Mouse (Mus musculus): ENCODE data around the gene Nos2. TPM values are rescaled to one million over a fixed set of nuclear protein-coding genes. Genes with fewer than 3 reads are reported as not detected.

Gene Nos2
- polyA plus RNA-seq, 2 experiments, result 0.02 TPM; not detected in 1

DNA sequence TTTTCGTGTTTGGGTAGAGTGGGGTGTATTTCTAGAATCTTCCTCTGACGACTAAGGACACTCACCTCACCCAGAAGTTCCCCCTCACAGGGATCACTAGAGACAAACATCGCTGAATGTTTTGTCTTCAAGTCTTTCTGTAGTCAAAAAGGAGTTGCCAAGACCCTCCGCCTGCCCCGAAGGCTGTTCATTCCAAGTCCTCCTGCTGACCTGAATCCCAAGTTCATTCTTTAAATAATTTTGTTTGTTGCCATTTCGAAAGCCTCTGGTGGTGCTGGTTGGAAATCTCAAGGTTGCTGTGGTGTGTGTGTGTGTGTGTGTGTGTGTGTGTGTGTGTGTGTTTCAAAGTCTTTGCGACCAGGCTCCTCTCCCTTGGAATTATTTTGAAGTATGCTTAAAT, 13.7 kb downstream of the Nos2 start:
- WGBS (ENCODE audit: insufficient replicate concordance), result 62% methylated on average over 7 of the region's 7 CpGs
- Histone ChIP-seq H3K4me1 (replicated peaks; ENCODE audit: control insufficient read depth in 2 of 2, insufficient read depth in 2 of 2, low read length in 1 of 2) (no peaks in the 10 kb centered on the region), H3K9ac (replicated peaks) (no peak overlapping the region), H3K27me3 (ENCODE audit: control insufficient read depth, insufficient read depth, low read length) (no peaks in the 10 kb centered on the region), H3K36me3 (replicated peaks; ENCODE audit: control insufficient read depth, insufficient read depth, low read depth) (no peaks in the 10 kb centered on the region), H3K4me3 (ENCODE audit: insufficient read depth in 1 of 2, low read depth in 2 of 2, low read length in 2 of 2) (no peak overlapping the region), H3K9me3 (ENCODE audit: control insufficient read depth, low read length) (no peaks in the 10 kb centered on the region), H3K4me2 (ENCODE audit: low read depth) (no peak overlapping the region), H3K27ac (no peak overlapping the region)
- ATAC-seq (ENCODE audit: insufficient read depth) (no peak), DNase-seq (ENCODE audit: low read depth in 3 of 3, low spot score in 3 of 3) (no peak)
- no peak for TF ChIP-seq EP300 (IDR thresholded peaks at IDR 0.05; ENCODE audit: low read depth)
- TF ChIP-seq CTCF (IDR thresholded peaks at IDR 0.05; ENCODE audit: low read depth), result no peak

DNA sequence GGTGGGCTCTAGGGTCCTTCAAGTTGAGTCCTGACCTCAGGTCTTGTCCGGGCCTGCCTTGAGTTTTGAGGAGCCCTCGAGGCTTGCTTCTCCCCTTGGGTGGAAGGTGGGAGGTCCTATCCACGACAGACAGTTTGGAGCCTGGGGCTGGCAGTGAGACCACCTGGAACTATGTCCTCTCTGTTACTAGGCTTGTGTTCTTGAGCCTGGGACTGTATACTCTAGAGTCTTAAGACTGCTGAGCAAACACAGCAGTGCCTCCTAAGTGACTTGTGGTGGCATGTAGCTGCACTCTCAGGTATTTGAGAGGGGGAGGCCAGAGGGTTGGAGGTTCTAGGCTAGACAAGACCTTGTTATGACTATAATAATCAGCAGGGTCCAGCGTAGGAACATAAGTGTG, 14.1 kb downstream of the Nos2 start:
- Histone ChIP-seq H3K4me1 (replicated peaks; ENCODE audit: control insufficient read depth in 2 of 2, insufficient read depth in 2 of 2, low read length in 1 of 2) (no peaks in the 10 kb centered on the region), H3K27ac (no peak overlapping the region), H3K9ac (replicated peaks) (no peak overlapping the region), H3K36me3 (replicated peaks; ENCODE audit: control insufficient read depth, insufficient read depth, low read depth) (no peaks in the 10 kb centered on the region), H3K9me3 (ENCODE audit: control insufficient read depth, low read length) (no peaks in the 10 kb centered on the region), H3K27me3 (ENCODE audit: control insufficient read depth, insufficient read depth, low read length) (no peaks in the 10 kb centered on the region), H3K4me3 (ENCODE audit: insufficient read depth in 1 of 2, low read depth in 2 of 2, low read length in 2 of 2) (no peak overlapping the region), H3K4me2 (ENCODE audit: low read depth) (no peak overlapping the region)
- DNase-seq (ENCODE audit: low read depth in 3 of 3, low spot score in 3 of 3) (no peak), ATAC-seq (ENCODE audit: insufficient read depth) (no peak)
- TF ChIP-seq EP300 (IDR thresholded peaks at IDR 0.05; ENCODE audit: low read depth) (no peak), CTCF (IDR thresholded peaks at IDR 0.05; ENCODE audit: low read depth) (no peak)
- 61% methylated on average over 4 of the region's 4 CpGs for WGBS (ENCODE audit: insufficient replicate concordance)

- DNase-seq (ENCODE audit: low read depth in 3 of 3, low spot score in 3 of 3), result no peak
- H3K27ac ChIP-seq, result no peak overlapping the region
- no peaks in the 10 kb centered on the region for H3K27me3 ChIP-seq (ENCODE audit: control insufficient read depth, insufficient read depth, low read length)
Measured at GRCm38 (mm10) chr11:78935178-78935577, 14.6 kb downstream of the Nos2 start.

GRCm38 (mm10) chr11:78943083-78943482, 22.5 kb downstream of the Nos2 start:
- no peak overlapping the region for H3K27ac ChIP-seq
- WGBS (ENCODE audit: insufficient replicate concordance), result 59% methylated on average over 1 of the region's 1 CpGs
- H3K4me3 ChIP-seq (ENCODE audit: insufficient read depth in 1 of 2, low read depth in 2 of 2, low read length in 2 of 2), result no peak overlapping the region

More at GRCm38 (mm10) chr11:78935178-78935577, 14.6 kb downstream of the Nos2 start:
- no peaks in the 10 kb centered on the region for H3K4me1 ChIP-seq (replicated peaks; ENCODE audit: control insufficient read depth in 2 of 2, insufficient read depth in 2 of 2, low read length in 1 of 2)
- H3K9me3 ChIP-seq (ENCODE audit: control insufficient read depth, low read length), result no peaks in the 10 kb centered on the region
- no peak overlapping the region for H3K9ac ChIP-seq (replicated peaks)
- WGBS (ENCODE audit: insufficient replicate concordance), result 33% methylated on average over 6 of the region's 6 CpGs
- no peak for ATAC-seq (ENCODE audit: insufficient read depth)
- no peaks in the 10 kb centered on the region for H3K36me3 ChIP-seq (replicated peaks; ENCODE audit: control insufficient read depth, insufficient read depth, low read depth)
- H3K4me3 ChIP-seq (ENCODE audit: insufficient read depth in 1 of 2, low read depth in 2 of 2, low read length in 2 of 2), result no peak overlapping the region
- H3K4me2 ChIP-seq (ENCODE audit: low read depth), result no peak overlapping the region
- no peak for TF ChIP-seq CTCF (IDR thresholded peaks at IDR 0.05; ENCODE audit: low read depth)
- TF ChIP-seq EP300 (IDR thresholded peaks at IDR 0.05; ENCODE audit: low read depth), result no peak

DNA sequence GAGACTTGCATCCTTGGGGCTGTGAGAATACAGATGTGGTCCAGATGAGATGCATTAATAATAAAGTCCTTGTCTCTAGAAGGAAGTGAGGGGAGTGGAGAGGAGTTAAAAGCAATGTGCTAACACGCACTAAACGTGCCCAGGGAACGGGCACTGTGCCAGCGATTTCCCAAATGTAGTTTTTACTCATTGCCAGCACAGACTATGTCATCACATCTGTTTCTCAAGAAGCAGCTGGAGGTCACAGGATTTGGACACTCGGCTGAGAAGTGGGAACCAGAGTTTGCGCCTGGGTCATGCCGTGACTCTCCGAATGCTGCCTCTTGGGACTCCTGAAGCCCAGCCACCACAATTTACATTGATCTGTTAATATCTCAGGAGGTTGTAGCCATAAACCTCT, 29.8 kb downstream of the Nos2 start:
- no peaks in the 10 kb centered on the region for H3K36me3 ChIP-seq (replicated peaks; ENCODE audit: control insufficient read depth, insufficient read depth, low read depth)
- H3K9me3 ChIP-seq (ENCODE audit: control insufficient read depth, low read length), result no peaks in the 10 kb centered on the region
- WGBS (ENCODE audit: insufficient replicate concordance), result 62% methylated on average over 8 of the region's 8 CpGs
- H3K4me1 ChIP-seq (replicated peaks; ENCODE audit: control insufficient read depth in 2 of 2, insufficient read depth in 2 of 2, low read length in 1 of 2), result no peaks in the 10 kb centered on the region
- H3K9ac ChIP-seq (replicated peaks), result no peak overlapping the region
- ATAC-seq (ENCODE audit: insufficient read depth), result no peak
- H3K27me3 ChIP-seq (ENCODE audit: control insufficient read depth, insufficient read depth, low read length), result peaks cover 8% of the 10 kb centered on the region
- no peak for DNase-seq (ENCODE audit: low read depth in 3 of 3, low spot score in 3 of 3)
- no peak overlapping the region for H3K4me3 ChIP-seq (ENCODE audit: insufficient read depth in 1 of 2, low read depth in 2 of 2, low read length in 2 of 2)
- no peak for TF ChIP-seq EP300 (IDR thresholded peaks at IDR 0.05; ENCODE audit: low read depth)
- no peak for TF ChIP-seq CTCF (IDR thresholded peaks at IDR 0.05; ENCODE audit: low read depth)
- no peak overlapping the region for H3K27ac ChIP-seq
- no peak overlapping the region for H3K4me2 ChIP-seq (ENCODE audit: low read depth)

More at GRCm38 (mm10) chr11:78943083-78943482, 22.5 kb downstream of the Nos2 start:
- Histone ChIP-seq H3K9ac (replicated peaks) (no peak overlapping the region), H3K4me1 (replicated peaks; ENCODE audit: control insufficient read depth in 2 of 2, insufficient read depth in 2 of 2, low read length in 1 of 2) (no peaks in the 10 kb centered on the region), H3K36me3 (replicated peaks; ENCODE audit: control insufficient read depth, insufficient read depth, low read depth) (no peaks in the 10 kb centered on the region), H3K27me3 (ENCODE audit: control insufficient read depth, insufficient read depth, low read length) (no peaks in the 10 kb centered on the region), H3K9me3 (ENCODE audit: control insufficient read depth, low read length) (no peaks in the 10 kb centered on the region), H3K4me2 (ENCODE audit: low read depth) (no peak overlapping the region)
- ATAC-seq (ENCODE audit: insufficient read depth) (no peak), DNase-seq (ENCODE audit: low read depth in 3 of 3, low spot score in 3 of 3) (no peak)
- TF ChIP-seq EP300 (IDR thresholded peaks at IDR 0.05; ENCODE audit: low read depth) (no peak), CTCF (IDR thresholded peaks at IDR 0.05; ENCODE audit: low read depth) (no peak)

All from liver, embryonic 14.5 days (tissue).